Mouse (Mus musculus) midbrain, embryonic 16.5 days (tissue): ENCODE results near the gene Vps16. TPM values are rescaled to one million over a fixed set of nuclear protein-coding genes. Genes with fewer than 3 reads are reported as not detected.

Source experiments
- ATAC-seq: fragments of 200-750 bp; cut with Nextera tagmentation; 2 replicates; pipeline ENCODE4 v1.8.0; 2017; ENCODE audit warnings: moderate TSS enrichment
- H3K27ac ChIP-seq: fragments of 300-500 bp; sonication (generic); 2 replicates; pipeline ENCODE4 v1.5.1; 2014; ENCODE audit warnings: mild to moderate bottlenecking, low read length, mixed read lengths
- H3K27me3 ChIP-seq: fragments of 300-500 bp; sonication (generic); 2 replicates; pipeline ENCODE4 v1.6.1; 2014; ENCODE audit warnings: low read depth, low read length, mixed read lengths; ENCODE audit not compliant: control insufficient read depth, insufficient read depth
- H3K36me3 ChIP-seq: fragments of 300-500 bp; sonication (generic); 2 replicates; pipeline ENCODE4 v1.6.1; 2014; ENCODE audit warnings: mild to moderate bottlenecking, low read length, moderate library complexity, mixed read lengths; ENCODE audit not compliant: control insufficient read depth, insufficient read depth
- H3K4me1 ChIP-seq: fragments of 300-500 bp; sonication (generic); 2 replicates; pipeline ENCODE4 v1.6.1; 2014; ENCODE audit warnings: mild to moderate bottlenecking, low read length, mixed read lengths; ENCODE audit not compliant: control insufficient read depth, insufficient read depth
- H3K4me2 ChIP-seq: fragments of 300-500 bp; sonication (generic); 2 replicates; pipeline ENCODE4 v1.6.1; 2014; ENCODE audit warnings: mild to moderate bottlenecking, low read length, mixed read lengths
- H3K4me3 ChIP-seq: fragments of 300-500 bp; sonication (generic); 2 replicates; pipeline ENCODE4 v1.5.1; 2014; ENCODE audit warnings: low read depth, mild to moderate bottlenecking, low read length, moderate library complexity, mixed read lengths
- H3K9ac ChIP-seq: fragments of 300-500 bp; sonication (generic); 2 replicates; pipeline ENCODE4 v1.6.1; 2014; ENCODE audit warnings: low read depth, low read length, mixed read lengths
- H3K9me3 ChIP-seq: fragments of 300-500 bp; sonication (generic); replicated peaks from 2 replicates; pipeline ENCODE4 v1.6.1; 2014; ENCODE audit warnings: mild to moderate bottlenecking, low read length, mixed read lengths; ENCODE audit not compliant: control insufficient read depth, poor library complexity, severe bottlenecking
- WGBS: fragments of 180-500 bp; shearing (Covaris S2); extraction: QIAGEN DNeasy Blood & Tissue Kit; methylation state at CpG from one replicate; pipeline ENCODE4 v1.1.7; 2014; 5-methylcytosine and 5-hydroxymethylcytosine counted together
- polyA plus RNA-seq: library from polyadenylated mRNA; unstranded; fragments of >200 nt; fragmentation: Nextera tagmentation; extraction: Ambion mirVana; gene quantifications from 2 replicates; pipeline ENCODE4 v1.2.1, GENCODE M21; 2015

The Vps16 gene
- 99.2 and 110 TPM in 2 replicates for polyA plus RNA-seq

DNA sequence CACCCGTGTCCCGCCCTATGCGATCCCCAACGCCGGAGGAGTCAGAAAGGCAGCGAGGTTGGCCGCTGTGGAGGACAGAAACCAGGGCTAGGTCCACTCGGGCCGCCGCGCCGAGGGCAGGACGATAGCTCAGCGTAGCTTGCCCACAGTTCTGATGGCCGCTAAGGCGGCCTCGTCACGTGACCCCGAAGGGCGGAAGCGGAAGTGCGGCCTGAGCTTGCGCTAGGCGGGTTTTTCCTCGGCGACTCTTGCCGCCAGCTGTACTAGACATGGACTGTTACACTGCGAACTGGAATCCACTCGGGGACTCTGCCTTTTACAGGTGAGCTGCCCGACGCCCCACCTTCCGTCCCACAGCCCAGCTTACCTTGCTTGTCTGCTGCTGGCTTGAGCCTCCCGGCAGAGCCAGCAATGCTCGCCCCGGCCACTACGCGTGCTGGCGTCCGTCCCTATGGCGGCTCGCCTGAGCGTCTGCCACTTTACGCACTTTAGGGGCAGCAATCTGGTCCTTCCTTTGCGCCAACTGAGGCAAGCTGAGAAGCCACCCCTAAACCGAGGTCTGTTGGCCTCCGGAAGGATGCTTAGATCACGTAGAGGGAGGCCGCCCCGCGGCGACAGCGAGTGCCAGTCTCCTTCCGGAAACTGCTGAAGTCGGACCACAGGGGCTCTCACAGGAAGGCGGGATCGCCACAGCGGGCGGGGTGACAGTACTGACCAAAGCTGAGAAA, at the start of gene Vps16, which contains the start of gene Pced1a:
TSS of gene Vps16 (plus strand) at position 214 of the 728 bp plus-strand sequence.
TSS of gene Pced1a (minus strand) at position 576 of the 728 bp plus-strand sequence.
- Histone ChIP-seq H3K4me2 (peak within 1 kb of the TSS; percentile 90), H3K4me1 (peaks cover 40% of the 10 kb centered on the region), H3K9ac (peak within 1 kb of the TSS; percentile 73), H3K9me3 (no peaks in the 10 kb centered on the region), H3K27me3 (no peaks in the 10 kb centered on the region), H3K36me3 (no peaks in the 10 kb centered on the region), H3K27ac (peak within 1 kb of the TSS; percentile 95), H3K4me3 (peak within 1 kb of the TSS; percentile 86)
- ATAC-seq, result peak; percentile 96
- under 1% methylated on average over 57 of the region's 58 CpGs for WGBS

GRCm38 (mm10) chr2:130374951-130375350, 49.2 kb upstream of the Vps16 start:
- WGBS, result 81% methylated on average over 4 of the region's 4 CpGs
- no peaks in the 10 kb centered on the region for H3K36me3 ChIP-seq

GRCm38 (mm10) chr2:130383205-130383604, 40.9 kb upstream of the Vps16 start:
- 46% methylated on average over 3 of the region's 3 CpGs for WGBS
- no peaks in the 10 kb centered on the region for H3K36me3 ChIP-seq
- no peaks in the 10 kb centered on the region for H3K27me3 ChIP-seq
- no peaks in the 10 kb centered on the region for H3K4me1 ChIP-seq
- no peak for ATAC-seq
- H3K9ac ChIP-seq, result no peak overlapping the region
- H3K4me2 ChIP-seq, result no peak overlapping the region
- no peaks in the 10 kb centered on the region for H3K9me3 ChIP-seq
- no peak overlapping the region for H3K4me3 ChIP-seq
- no peak overlapping the region for H3K27ac ChIP-seq

More at GRCm38 (mm10) chr2:130374951-130375350, 49.2 kb upstream of the Vps16 start:
- Histone ChIP-seq H3K27me3 (no peaks in the 10 kb centered on the region), H3K4me1 (no peaks in the 10 kb centered on the region), H3K27ac (no peak overlapping the region), H3K4me2 (no peak overlapping the region), H3K9ac (no peak overlapping the region), H3K9me3 (no peaks in the 10 kb centered on the region), H3K4me3 (no peak overlapping the region)
- no peak for ATAC-seq

- no peaks in the 10 kb centered on the region for H3K36me3 ChIP-seq
- peak; percentile 73; the same call in 1 of the 2 replicates for ATAC-seq
- no peak overlapping the region for H3K4me3 ChIP-seq
- H3K4me2 ChIP-seq, result no peak overlapping the region
- no peaks in the 10 kb centered on the region for H3K9me3 ChIP-seq
- H3K27me3 ChIP-seq, result no peaks in the 10 kb centered on the region
- no peaks in the 10 kb centered on the region for H3K4me1 ChIP-seq
- 58% methylated on average over 6 of the region's 6 CpGs for WGBS
- H3K27ac ChIP-seq, result no peak overlapping the region
- no peak overlapping the region for H3K9ac ChIP-seq
Observed at GRCm38 (mm10) chr2:130383895-130384294, 40.2 kb upstream of the Vps16 start.

- no peak overlapping the region for H3K4me2 ChIP-seq
- H3K36me3 ChIP-seq, result no peaks in the 10 kb centered on the region; the same call in 1 of the 2 replicates
- no peaks in the 10 kb centered on the region for H3K9me3 ChIP-seq
- H3K27ac ChIP-seq, result no peak overlapping the region
- no peak overlapping the region for H3K4me3 ChIP-seq
- no peaks in the 10 kb centered on the region for H3K4me1 ChIP-seq
- H3K27me3 ChIP-seq, result no peaks in the 10 kb centered on the region
- 74% methylated on average over 1 of the region's 1 CpGs for WGBS
- H3K9ac ChIP-seq, result no peak overlapping the region
- no peak for ATAC-seq
Observed at GRCm38 (mm10) chr2:130386212-130386611, 37.9 kb upstream of the Vps16 start.

GRCm38 (mm10) chr2:130388796-130389195, 35.3 kb upstream of the Vps16 start:
- Histone ChIP-seq H3K27ac (no peak overlapping the region), H3K4me3 (no peak overlapping the region), H3K4me1 (no peaks in the 10 kb centered on the region), H3K4me2 (no peak overlapping the region), H3K27me3 (no peaks in the 10 kb centered on the region), H3K36me3 (peaks cover 4% of the 10 kb centered on the region; the same call in 1 of the 2 replicates), H3K9ac (no peak overlapping the region), H3K9me3 (no peaks in the 10 kb centered on the region)
- no peak for ATAC-seq
- 84% methylated on average over 2 of the region's 2 CpGs for WGBS

- Histone ChIP-seq H3K4me1 (no peaks in the 10 kb centered on the region), H3K36me3 (peaks cover 5% of the 10 kb centered on the region; the same call in 1 of the 2 replicates), H3K4me3 (no peak overlapping the region), H3K9me3 (no peaks in the 10 kb centered on the region), H3K27me3 (no peaks in the 10 kb centered on the region), H3K27ac (no peak overlapping the region), H3K9ac (no peak overlapping the region), H3K4me2 (no peak overlapping the region)
- 88% methylated on average over 11 of the region's 11 CpGs for WGBS
- no peak for ATAC-seq
Observed at GRCm38 (mm10) chr2:130390993-130391625, 33.0 kb upstream of the Vps16 start.

DNA sequence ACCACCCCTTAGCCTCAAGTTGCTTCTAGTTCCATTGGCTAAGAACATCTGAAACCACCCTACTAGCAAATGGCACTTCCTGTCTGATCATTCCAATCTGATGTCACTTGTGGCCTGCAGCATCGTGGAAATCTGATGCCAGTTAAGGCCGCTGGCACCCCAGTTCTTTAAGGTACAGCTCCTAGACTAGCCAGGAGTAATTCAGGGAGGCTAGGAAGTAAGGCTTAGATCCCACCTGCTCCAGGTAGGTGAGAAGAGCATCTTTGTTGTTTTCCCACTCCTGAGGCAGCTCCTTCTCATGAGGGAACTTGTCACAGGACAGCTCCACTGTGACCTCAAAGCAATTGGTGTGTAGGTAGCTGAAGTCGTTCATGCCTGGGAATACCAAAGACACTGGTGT, 31.3 kb upstream of the Vps16 start:
- 96% methylated on average over 3 of the region's 3 CpGs for WGBS
- Histone ChIP-seq H3K9ac (no peak overlapping the region), H3K4me3 (no peak overlapping the region), H3K36me3 (peaks cover 5% of the 10 kb centered on the region; the same call in 1 of the 2 replicates), H3K4me1 (peaks cover 10% of the 10 kb centered on the region), H3K27me3 (no peaks in the 10 kb centered on the region), H3K27ac (no peak overlapping the region), H3K9me3 (no peaks in the 10 kb centered on the region), H3K4me2 (no peak overlapping the region)
- no peak for ATAC-seq

DNA sequence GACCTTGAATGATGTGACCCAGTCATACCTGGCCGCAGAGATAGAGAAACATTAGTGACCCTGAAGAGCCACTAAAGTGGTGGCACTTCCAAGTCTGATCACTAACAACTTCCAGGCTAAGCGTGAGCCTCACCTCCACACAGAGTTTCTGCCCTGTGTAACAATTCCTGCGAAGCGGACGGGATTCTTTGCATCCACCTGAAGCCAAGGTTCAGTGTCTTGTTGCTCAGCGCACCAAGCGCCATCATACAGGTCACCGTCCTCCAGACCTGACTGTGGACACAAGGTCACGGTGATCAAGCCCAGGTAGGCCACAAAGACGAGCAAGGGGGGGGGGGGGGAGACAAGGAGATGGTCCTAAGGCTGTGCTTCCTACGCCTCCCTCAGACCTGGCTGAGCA, 28.4 kb upstream of the Vps16 start:
- 90% methylated on average over 11 of the region's 11 CpGs for WGBS
- peaks cover 5% of the 10 kb centered on the region; the same call in 1 of the 2 replicates for H3K36me3 ChIP-seq
- H3K4me3 ChIP-seq, result no peak overlapping the region
- no peak overlapping the region for H3K9ac ChIP-seq
- H3K27ac ChIP-seq, result no peak overlapping the region
- peaks cover 10% of the 10 kb centered on the region for H3K4me1 ChIP-seq
- H3K9me3 ChIP-seq, result no peaks in the 10 kb centered on the region
- peaks cover 8% of the 10 kb centered on the region for H3K27me3 ChIP-seq
- H3K4me2 ChIP-seq, result no peak overlapping the region
- no peak for ATAC-seq
